Mouse (Mus musculus): ENCODE data around the gene Sik1. TPM values are rescaled to one million over a fixed set of nuclear protein-coding genes. Genes with fewer than 3 reads are reported as not detected.

Sik1 gene
- total RNA-seq, 2 experiments from 2014 or later = 28.3 to 37.8 TPM

DNA sequence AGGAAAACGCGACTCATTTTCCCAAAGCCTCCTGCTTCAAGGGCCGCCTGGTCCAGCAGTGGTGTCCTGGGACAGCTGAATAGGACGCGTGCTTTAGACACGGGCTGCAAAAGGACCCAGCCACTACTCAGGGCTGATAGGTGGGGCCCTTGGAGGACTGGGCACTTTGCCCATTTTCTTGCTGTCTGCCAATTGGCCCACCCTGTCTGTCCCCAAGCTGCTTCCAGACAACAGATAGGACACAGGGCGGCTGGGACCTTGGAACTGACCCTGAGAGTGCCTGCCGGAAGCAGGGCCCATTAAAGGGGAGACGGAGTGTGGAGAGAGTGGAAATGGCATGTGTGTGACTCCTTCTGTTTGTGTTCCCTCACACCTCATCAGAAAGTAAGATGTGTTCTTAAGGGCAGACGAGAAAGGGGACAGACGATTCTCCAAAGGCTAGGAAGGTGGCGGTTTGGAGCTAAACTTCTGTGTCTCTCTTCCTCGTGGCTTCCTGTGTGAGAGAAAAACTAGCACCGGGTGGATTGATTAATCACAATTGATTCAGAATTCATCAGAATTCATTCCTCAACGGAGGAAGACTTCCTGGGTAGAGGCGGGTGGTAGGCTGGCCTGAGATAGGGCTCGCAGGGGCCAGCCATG, 1.0 kb upstream of the Sik1 start:
- DNase-seq (ENCODE audit: low spot score in 2 of 2) = peak; percentile 18 to 24

DNA sequence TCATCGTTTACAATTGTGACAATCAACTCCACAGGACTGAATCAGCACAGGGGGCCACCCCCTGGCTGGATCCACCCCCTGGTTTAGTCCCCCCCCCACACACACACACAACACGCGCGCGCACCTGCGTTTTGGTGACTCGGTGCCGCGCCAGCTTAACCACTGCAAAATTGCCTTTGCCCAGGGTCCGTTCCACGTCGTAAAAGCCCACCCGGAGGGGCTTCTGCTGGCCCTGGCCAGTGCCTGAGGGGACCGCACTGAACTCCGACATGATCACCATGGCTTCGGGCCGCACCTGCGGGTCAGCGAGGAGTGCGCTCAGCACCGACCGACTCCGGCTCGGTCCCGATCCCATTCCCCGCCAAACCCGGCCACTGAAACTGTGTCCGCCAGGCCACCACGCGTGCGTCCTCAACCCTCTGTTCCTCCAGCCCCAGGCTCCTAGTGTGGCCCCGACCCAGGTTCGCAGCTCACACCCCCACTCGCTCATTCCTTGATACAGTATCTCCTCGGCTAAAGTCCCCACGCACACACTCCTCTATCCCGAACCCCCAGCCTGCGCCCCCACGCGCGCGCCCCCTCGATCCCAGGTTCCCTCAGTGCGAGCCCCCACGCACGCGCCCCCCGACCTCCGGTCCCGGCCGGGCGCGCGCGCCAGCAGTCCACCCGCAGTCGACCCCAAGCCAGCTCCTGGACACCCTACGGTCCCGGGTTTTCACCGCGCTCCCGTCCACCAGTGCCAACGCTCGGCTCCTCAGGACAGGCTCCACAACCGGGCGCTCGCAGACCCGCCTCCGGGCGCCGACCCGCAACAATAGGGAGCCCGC, 621 bp downstream of the Sik1 start:
- DNase-seq (ENCODE audit: low spot score in 2 of 2) = peak; percentile 23 to 35

DNA sequence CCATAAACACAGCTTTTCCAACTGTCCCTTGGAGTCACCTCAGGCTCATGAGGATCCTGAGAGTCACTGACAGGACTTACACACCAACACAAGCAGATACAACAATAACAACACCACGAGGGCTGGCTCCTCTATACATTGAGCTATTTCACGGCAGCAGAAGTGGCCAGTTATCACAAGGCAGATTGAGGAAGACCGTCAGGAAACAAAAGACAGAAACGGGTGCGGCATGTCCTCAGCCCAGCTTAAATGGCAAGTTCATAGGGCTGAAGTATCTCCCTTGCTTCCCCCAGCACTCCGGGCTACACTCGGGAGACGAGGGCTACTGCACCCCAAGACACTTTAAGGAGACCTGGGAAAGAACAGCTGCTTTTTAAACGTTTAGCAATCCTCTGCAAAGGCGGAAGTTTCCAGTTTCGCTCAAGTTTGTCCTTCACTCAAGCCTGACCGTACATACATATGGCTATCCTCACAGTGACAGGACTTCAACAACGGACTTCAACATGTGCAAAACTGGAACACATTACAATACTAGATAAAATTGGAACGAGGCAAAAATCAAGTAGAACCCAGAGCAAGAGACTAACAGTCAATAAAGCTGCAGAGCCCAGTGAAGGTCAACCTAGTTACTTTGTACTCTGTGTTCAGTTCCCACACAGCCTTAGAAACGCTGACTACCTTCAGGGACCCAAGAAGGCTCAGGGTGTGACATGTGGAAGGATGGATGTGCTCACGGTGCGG, 2.0 kb downstream of the Sik1 start:
- no peak for DNase-seq (ENCODE audit: low spot score in 2 of 2)

DNA sequence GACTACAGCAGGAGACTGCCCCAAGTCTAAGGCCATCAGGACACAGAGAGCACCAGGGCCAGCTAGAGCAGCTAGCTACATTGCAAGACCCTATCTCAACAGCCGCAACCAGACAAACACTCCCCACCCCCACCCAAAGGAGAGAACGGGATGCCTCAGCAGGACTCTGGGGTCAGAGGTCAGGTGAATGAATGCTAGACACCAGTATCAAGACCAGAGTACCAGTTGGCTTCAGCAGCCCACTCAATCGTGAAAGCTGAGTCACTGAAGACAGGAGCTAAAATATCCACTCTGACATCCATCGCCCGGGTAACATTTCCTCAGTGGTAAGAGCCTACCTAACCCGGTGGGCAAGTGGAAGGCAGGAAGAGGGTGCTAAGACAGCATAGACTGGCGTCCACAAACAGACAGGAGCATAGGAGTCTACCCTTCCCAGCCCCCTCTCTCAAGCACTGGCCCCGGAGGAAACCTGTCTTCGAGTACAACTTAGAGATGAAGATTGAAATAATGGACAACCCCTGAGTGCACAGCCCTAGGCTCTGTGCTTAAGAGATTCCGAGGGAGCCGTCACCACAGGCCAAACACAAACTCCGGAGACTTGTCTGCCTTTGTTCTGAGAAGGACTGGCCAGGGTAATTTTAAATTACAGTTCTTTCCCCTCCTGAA, 2.7 kb downstream of the Sik1 start:
- DNase-seq (ENCODE audit: low spot score in 2 of 2) = no peak

DNA sequence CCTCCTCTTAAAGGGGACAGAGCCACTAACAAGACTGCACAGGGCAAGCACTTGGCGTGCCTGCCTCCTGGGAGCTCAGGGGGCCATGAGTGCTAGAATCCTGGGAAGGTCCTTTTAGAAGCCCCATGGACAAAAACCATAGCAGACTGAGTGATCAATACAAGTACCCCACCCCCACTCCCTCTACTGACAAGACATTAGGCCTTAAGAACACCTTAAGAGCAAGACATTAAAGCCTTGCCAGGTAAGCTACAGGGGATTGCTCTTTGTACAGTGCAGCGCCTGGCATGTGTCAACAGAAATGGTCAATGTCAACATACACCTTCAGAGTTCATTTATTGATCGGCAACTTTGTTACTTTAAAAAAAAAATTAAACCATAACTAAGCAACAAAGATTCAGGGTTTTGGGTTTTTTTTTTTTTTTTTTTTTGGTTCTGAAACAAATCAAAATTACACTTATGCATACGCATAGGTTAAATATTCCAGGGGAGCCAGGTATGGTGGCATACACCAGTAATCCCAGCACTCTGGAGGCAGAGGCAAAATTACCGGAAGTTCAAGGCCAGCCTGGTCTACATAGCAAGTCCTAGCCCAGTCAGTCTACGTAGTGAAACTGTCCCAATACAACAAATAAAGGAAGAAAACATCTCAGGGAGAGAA, 3.7 kb downstream of the Sik1 start:
- DNase-seq (ENCODE audit: low spot score in 2 of 2) = no peak

DNA sequence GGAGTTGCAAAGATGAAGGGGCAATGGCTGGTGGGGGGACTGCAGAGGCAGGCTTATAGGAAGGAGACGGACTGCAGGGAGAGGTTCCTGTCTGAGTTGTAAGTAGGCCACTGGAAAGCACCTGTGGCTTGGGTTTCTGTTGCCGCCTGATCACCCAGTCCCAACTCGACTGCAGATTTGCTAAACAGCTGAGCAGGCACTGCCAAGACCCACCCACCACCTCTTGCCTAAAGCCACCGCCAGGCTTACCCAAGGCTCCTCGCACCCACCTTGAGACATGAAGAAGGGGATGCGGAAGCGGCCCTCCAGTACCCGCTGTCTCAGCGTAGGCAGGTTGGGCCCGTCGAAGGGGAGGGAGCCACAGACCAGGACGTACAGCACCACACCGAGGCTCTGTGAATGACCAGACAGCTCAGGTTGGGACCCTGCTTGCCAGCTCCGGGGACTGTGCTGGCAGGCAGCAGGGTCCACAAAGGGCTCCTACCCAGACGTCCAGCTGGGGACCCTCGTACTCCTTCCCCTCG, 5.1 kb downstream of the Sik1 start:
- no peak for DNase-seq (ENCODE audit: low spot score in 2 of 2)

DNA sequence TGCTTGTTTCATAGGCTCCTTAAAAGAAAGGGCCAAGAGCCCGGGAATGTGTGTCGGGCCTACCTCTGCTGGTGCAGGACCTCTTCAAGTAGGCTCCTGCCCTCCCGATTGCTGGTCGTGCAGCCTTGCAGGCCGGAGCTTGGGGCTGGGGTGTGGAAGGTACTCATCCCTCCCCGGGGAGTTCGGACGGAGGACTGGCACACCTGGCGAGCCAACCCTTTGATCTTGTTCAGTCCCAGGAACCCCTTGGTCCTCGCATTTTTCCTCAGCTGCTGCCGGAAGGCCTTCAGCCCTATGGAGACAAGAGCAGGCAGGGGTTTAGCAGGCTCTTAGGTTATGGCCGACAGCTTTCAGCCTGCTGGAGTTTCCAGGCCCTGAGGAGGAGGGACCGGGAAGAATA, 8.6 kb downstream of the Sik1 start:
- no peak for DNase-seq (ENCODE audit: low spot score in 2 of 2)

DNA sequence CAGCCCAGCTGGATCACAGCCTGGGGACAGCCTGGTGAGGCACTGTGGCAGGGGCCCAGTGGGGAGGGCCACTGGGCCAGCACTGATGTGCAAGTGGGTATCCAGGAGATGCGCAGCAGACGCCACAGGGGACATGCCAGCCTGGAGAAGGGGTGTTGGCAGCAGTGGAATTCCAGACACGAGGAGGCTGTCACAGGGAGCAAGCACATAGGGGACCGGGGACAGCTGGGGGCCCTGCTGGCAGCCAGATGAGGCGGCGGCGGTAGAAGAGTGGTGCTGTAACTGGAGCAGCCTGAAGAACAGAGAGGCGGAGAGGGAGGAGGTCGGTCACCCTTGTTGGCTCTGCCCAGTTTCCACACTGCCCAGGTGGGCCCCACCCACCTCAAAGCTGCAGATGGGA, 9.3 kb downstream of the Sik1 start:
- DNase-seq (ENCODE audit: low spot score in 2 of 2) = no peak

DNA sequence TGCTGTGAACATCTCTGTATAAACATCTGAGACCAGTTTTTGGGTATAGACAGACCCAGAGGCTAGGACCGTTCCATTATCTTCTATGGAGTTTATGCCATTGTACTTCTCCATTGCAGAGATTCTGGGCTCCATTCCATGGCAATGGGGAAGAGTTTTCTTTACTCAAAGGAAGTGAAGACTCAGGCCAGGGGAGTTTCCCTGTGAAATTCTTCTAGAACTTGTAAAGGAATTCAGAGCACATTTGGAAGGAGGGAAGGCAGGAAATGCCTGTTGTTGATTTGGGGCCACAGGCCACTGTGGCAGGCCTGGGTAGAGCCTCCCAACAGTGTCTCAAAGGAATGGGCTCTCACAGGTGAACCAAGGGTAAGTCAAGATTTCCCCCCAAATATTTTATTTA, 11.7 kb downstream of the Sik1 start:
- no peak for DNase-seq (ENCODE audit: low spot score in 2 of 2)

DNA sequence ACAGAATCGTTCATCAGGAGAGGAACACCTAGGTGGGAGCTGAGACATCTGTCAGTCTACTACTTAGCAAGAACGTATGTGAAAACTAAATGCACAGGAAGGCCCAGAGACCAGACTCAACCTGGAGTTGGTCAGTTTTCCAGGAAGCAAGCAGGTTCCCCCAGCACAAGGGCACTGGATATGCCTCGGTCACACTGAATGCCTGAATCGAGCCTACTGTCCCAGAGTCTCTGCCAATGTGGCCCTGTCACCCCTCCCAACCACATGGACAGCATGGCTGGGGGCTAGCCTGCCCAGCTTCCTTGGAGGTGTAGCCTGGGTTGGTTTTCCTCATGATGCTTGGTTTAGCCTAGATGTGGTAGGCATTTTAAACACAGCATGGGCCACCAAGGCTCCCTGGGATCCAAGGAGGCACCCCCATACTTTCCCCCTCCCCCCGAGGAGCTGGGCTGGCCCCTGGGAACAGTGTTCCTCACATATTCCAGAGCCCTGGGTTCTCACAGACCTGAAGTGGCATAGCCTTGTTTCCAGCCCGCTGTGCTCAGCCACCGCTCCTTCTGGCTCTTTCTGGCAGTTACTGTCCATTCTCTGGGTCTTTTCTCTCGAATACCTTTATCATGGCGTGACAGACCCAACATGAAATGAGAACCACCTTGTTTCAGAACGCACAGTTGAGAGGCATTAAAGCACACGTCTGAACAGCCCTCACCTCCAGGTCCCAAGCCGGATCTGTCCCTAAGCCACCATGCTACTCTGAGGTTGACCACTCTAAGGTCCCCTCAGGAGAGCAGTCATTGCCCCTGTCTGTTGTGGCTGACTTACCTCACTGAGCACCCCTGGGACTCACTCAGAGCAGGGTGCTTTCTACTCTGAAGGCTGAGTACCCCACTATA, 12.4 kb downstream of the Sik1 start:
- no peak for DNase-seq (ENCODE audit: low spot score in 2 of 2)

DNA sequence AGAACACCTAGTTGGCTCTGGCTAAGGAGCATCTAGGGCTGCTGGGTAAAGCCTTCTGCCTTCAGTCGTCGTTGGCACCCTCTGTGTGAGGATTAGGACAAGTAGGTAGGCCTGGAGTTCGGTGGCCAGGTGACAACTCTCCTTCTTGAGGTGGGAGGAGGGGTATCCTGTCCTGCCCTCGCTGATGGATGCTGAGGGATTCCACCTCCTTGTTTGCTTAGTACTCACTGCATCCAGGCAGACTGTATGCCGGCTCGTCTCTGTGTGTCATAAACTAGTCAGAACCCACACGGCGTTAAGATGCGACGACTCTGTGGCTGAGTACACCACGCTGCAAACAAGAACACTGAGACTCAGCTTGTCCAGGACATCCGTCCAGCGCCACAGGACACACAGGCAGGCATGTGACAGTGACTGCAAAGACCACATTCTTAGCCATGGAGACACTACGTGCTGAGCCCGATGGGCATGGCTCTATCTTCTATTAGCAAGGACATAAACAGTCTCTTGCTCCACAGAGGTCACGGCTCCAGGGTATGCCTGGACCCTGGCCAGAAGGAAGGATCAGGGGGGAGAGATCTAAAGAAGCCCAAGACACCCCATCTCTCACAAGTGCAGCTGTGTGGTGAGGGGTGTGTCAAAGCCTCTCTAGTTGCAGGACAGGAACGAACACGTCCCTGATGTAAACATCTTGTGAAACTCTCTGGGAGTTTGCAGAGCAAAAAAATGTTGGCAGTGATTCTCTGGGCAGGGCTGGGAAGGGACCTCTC, 13.6 kb downstream of the Sik1 start:
- DNase-seq (ENCODE audit: low spot score in 2 of 2) = no peak

DNA sequence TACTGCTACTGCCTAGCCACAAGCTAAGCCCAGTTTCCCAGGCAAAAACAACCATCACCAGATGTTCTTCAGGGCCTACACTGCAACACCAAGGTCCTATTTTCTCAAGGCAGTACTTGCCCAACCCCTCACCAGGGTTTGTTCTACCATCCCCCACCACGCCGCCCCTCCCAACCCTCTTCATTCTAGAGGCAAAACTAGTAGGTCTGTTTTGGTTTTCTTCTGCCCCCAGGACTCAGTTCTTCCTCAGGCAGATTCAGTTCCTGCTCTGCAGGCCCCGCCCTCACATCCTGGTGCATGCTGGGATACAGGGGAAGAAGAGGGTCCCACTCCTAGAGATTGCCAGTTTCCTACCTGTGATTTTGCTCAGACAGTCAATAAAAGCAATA, 14.2 kb downstream of the Sik1 start:
- no peak for DNase-seq (ENCODE audit: low spot score in 2 of 2)

DNA sequence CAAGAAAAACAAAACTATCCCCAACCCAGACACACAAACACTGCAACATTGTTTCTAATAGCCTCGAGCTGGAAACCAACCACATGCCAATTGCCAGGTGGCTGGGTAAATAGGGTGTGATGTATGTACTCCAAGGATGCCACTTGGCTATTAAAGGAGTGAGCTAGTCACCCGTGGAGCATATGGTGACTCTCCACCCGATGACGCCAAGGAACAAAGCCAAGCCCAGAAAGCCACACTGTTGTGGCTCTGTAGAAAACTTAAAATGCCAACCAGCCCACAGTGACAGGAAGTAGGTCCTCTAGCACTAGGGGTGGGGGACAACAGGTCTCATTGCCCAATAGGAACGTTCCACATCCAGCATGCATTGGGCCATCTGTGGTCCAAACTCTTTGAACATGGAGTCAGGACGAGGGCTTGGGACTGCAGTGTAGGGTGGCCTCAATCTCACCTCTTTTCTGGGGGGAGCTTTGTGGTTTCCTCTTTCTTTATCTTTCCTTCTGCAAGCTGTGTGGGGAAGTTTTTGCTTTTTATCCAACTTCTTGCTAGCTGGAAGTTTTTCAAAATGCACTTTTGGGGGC, 15.1 kb downstream of the Sik1 start:
- DNase-seq (ENCODE audit: low spot score in 2 of 2) = no peak

DNA sequence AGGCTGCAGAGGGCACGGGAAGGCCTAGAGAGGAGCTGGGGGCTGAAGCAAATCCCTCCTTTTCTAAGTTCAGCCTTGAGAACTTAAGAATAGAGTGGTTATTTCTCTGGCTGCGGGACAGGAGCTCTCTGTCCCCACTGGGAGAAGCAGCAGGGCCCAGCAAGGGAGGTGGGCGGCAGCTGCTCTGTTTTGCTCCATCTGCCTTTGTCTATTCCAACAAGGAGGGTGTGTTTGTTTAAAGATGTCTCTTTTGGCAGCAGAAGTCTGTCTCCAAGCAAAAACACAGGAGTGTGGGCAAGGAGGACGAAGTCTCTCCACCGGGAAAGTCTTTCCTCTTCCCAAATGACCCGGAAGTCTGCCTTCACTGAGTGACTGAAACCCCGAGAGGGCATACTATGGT, 18.8 kb downstream of the Sik1 start:
- DNase-seq (ENCODE audit: low spot score in 2 of 2) = peak; percentile 48 to 53

DNA sequence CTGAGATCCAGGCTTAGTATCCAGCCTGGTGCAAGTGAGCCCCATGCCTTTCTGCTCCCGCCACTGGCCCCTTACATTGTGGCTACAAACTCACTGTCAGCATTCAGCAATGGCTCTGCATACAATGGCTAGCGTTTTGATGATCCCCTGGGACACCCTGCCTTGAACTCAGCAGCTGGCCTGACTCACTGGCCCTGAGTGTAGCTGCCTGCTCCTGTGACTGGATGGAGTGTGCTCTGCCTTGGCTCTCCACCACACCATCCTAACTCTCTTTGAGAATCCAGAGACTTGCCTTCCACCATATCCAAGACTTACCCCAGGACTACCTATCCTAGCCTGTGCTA, 19.4 kb downstream of the Sik1 start:
- DNase-seq (ENCODE audit: low spot score in 2 of 2) = no peak

DNA sequence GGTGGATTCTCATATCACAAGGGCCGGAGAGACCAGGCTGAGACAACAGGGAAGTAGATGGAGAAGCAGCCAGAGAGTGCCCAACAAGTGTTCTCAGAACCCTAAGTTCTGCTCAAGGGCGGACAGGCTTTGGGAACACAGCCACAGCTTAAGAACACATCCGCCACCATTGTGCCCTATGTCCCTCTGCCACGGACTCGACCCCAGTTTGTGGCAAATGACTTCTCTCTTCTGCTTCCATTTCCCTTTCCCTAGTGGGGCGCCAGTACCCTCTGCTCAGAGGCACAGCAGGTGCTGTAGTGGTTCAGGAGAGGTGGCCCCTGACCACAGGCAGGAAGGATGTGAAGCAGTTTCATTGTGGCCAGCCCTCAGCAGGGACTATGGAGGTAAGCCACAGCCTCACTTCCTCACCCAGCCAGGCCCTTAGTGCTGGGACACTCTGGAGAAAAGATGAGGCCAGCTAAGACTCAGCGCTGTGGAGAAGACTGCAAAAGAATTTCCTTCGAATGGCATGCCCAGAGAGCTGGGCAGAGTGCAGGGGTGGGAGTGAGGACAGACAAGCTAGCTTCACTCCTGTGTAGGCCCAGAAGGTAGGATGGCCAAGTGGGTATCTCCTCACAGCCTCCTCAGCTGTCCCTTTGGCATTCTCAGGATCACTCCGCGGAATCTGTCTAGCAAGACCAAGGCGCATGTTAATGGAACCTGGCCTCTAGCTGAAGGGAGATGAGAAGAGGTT, 19.9 kb downstream of the Sik1 start:
- no peak for DNase-seq (ENCODE audit: low spot score in 2 of 2)

DNA sequence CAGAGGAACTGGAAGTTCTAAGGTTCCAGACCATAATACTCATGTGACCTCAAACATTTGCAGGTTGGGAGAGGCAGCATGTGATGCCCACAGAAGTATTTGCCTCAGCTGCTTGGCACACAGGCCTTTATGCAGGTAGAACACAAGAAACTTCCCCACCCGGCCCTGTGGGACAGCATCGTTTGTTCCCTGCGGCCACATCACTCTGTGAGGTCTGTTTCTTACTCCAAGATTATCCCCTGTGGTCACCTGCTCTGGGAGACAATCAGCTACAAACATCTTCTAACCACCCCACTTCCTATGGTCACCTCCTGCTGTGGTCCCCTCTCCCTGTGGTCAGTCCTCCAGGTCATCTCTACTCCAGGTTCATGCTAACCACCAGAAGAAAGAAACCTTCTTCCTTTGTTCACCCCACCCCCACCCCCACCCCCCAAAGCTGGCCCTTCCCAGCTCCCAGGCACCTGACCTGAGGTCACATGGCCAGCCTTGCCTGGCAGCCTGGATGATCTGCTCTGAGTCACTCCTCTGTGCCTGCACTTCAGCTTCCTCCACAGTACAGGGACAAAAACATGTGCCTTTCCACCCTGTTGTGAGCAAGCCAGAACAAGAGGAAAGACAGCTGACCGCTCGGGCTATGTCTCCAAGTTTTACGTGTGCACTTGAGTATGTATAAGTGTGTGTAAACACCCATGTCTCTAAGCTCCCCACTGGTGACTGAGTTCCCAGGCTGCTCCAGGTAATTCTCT, 21.1 kb downstream of the Sik1 start:
- no peak for DNase-seq (ENCODE audit: low spot score in 2 of 2)

All from left cerebral cortex, adult 18-20 months (tissue).